Mouse (Mus musculus): ENCODE measurements around the gene Slc22a21.
"Not testable (repeated sequence)": the region's sequence is repeated elsewhere in the genome, so short reads cannot be mapped to it uniquely, and the experiment has no call there.

Gene Slc22a21

DNA sequence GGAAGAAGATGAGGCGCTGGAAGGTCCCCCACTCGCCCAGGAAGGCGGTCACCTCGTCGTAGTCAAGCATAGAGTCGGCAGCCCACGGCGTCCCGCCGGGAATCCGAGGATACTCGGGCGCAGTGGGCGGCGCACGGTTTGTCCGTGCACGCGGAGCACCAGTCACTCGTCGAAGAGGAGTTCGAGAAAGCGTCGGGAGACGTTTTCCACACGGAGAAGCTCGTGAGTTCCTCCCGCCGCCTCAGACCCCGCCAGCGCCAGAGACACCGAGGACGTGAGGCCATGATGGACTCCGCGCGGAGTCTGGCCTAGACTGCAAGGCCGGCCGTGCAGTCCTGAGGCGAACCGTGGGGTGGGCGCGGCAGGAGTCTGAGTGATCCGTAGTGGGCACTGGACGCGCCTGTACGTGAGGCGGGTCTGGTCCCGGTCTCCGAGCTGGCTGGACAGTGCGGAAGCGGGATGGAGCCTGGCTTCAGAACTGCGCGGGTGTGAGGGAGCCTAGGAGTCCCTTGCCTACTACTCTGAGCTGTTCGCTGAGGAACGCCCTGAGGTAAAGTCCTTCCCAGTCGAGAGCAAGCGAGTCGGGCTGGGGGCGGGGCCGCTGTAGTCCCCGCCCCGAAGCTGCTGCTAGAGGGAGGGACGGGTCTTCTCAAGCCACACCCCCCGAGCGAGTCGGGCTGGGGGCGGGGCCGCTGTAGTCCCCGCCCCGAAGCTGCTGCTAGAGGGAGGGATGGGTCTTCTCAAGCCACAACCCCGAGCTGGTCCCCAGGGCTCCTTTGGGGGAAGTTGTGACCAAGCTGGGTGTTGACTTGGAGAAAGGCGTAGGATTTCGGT, at the start of gene Slc22a21:
Gene Slc22a21, minus strand, starts transcription at position 545 of the 834 bp plus-strand sequence.
- peak; percentile 75 to 81 for DNase-seq

DNA sequence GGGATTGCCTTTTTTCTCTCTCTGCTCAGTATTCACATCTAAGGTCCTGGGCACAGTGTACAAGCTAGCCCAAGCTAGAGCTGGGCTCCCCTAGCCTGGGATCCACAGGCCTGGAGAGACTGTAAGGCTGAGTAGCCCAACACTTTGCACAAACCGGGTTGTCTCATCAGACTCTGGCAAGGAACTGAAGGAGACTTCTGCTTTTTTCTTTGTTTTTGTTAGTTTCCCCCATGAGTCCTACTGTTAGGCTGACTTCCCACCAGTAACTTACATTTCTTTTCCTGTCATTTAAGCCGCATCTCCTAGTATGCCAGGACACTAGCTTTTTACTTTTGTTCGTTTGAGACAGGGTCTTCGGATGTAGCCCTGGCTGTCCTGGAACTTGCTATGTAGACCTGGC, 48.9 kb upstream of the Slc22a21 start:
- no peak for DNase-seq

DNA sequence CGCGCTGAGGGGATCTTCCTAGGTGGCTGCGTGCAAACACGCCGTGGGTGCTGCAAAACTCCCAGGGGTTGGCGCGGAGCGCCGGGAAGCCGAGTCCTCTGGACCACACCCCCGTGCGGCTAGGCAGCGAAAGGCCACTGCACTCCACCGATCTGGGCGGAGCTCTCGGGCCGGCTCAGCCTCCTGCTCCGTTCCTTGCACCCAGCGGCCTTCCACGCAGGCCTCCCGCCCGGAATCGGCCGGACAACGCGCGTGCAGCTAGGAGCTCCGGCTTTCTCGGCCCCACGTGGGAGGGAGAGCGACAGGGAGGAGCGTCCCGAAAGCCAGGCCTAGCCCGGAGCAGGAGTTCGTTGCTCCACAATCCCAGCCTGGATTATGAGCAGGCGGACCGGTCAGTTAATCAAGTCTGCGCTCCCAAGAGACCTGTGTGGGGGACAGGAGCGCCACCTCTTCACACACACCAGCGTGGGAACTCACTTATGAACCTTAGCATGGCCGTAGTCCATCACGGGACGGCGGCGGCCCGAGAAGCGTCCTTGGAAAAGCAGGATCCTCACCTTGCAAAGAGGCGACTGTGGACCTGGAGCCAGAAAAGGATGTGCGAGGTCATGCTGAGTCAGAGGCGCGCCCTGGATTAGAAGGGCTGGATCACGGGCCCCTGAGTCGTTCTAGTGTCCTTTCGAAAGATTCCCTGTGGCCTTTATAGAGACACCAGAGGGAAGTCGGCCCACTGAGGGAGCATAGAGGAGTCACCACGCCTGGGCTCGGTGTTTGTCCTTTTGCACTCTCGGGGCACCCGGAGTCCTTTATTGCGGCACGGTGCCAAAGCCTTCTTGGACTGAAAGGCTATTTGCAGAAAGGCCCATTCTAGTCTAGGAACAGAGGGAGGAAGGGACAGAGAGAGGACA, 48.2 kb upstream of the Slc22a21 start, which contains the start of gene Slc22a4:
Gene Slc22a4, minus strand, starts transcription at position 47 of the 908 bp plus-strand sequence.
- peak; percentile 88 to 90 for DNase-seq

DNA sequence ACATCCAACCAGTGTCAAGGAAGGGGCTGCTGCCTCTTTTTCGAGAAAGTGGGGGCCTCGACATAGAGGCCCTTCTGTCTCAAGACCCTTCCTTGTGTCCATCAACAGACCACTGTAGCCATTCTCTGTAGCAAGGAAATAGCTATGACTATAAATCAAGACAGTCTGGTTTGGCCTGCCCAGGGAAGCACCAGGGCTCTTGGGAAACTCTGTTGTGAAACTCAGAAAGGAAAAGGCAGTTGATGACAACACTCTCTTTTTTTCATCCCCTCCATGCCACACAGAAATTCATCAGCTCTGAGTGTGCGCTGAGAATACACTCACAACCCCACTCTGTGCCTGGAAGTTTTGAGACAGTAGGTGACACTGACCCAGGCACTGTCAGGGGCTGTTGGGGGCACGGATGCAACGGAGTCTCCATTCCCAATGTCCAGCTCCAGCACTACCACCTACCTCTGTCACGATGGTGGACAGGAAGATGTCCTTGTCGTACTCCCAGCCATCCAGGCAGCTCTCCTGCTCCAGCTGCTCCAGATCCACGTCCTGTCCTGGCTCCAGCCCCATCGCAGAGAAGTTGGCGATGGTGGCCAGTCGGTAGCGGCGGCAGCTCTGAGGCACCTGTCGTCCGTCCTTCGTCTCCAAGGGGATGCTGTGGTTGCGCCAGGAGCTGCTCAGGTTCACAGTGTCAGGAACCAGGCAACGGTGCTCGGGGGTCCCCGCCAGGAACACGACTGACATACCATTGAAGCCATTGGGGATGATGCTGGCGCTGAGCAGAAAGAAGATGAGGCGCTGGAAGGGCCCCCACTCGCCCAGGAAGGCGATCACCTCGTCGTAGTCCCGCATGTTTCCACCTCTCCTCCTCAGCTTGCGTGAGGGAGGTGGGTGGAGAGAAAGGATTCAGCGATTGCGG, 47.3 kb upstream of the Slc22a21 start:
- DNase-seq: no peak

DNA sequence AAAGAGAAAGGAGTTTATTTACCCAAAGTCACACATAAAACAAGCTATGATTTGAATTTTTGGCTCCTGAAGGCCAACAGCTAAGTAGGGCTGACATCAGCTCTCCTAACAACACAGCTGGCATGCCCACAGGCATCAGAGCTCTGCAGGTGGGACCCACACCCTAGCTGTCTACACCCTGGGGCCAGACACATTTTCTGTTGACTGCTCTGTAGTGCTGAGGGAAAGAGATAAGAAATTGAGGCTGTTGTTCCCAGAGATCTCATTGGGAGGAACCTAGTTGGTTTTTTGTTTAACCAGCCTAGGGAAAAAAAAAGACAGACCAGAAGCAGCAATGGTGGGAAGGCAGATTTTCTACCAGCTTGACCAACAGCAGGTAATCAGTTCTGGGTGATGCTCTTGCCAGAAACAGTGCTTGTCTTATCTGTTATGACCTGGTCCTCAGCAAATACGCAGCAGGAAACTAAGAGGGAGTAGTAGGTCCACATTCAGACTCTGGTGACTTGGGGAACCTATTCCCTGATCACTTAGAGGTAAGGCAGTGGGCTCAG, 46.4 kb upstream of the Slc22a21 start:
- no peak for DNase-seq

DNA sequence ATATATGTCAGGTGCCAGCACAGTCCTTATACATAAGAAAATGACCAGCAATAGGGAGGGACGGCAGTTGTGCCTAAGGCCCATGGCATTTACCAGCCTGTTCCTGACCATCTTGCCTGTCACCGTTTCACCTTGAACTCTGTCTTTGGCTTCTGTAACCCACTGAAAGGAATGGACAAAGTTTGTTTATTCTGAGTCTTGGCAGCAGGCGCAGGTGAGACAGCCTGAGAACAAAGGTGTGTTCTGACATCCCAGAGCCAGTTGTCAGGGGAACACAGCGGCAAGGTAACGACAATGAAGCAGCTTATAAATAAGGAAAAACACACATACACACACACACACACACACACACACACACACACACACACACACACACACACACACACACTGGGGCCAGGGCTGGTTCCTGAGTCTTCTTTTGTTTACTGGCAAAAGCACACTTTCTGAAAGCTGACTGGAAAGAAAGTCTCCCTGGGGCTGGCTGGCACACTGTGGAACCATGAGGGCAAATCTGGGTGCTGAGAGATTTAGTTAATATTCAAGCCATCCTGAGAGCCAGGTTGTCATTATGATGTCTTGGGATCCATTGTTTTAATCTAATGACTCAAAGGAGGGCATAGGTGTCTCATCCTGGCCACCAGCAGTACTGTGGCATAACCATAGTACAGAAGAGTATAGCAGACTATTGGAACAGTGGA, 41.4 kb upstream of the Slc22a21 start:
- DNase-seq: peak in 1 of 2 experiments; percentile 39

DNA sequence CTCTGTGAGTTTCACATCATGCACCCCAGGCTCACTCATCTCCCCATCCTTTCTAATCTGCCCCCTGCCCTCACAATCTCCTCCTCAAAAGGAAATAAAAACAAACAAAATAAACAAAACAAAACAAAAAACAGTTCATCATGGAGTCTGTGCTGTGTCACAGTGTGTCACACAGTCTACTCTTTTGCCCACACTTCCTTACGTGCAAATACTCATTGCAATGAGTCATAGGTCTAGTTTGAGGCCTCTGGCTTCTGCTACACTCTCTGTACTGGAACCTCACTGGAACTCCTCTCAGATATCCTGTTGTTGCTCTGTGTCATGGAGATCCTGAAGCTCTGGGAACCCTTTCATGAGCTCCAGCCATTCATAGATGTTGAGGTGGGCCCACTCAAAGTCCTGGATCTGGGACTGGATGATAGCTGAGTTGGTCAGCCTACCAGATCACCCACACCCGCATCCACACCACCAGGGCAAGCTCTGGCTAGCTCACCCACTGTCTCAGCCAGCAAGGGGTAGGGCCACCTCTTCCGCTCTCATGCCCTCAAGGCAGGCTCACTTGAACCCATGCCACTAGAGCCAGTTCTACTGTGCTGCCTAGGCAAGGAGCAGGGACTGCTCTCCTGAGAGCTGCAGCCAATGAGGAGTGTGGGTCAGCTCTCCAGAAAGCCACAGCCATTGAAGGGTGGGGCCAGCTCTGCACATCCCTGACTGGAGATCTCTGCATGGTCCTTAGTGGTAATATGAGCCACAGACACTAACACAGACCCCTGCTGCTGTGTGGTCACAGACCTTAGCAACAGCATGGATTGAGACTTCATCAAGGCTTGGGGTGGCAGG, 39.0 kb upstream of the Slc22a21 start:
- no peak for DNase-seq

DNA sequence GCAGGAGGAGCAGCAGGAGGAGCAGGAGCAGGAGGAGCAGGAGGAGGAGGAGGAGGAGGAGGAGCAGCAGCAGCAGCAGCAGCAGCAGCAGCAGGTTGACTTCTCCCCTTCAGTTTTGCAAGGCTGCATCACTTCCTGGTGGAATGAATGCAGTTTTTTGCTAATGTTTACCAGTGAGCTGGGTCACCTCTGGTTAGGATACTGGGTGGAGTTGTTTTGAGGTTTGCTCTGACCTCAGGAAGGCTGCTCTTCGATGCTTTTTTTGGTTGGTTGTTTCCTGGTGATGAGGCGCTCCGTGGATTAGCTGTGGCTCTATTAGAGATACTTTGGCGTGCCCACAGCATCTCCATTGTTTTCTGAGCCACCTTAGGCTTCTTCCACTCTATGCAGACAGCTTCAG, 37.5 kb upstream of the Slc22a21 start:
- DNase-seq: no peak

DNA sequence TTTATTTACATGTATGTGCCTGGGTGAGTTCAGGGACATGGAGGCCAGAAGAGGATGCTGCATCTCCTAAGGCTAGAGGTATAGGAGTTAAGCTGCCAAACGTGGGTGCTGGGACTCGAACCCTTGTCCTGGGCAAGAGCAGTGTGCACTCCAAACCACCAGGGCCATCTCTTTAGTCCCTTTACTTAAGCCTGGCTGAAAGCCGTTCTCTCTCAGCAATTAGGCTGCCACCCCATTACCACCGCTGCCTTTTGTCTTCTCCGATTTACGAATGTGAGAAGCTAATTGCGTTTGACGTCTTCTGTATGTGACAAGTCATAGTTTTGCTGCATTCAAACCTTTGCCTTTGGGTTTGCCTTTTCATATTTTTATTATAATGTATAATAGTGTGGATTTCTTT, 35.9 kb upstream of the Slc22a21 start:
- DNase-seq: no peak

DNA sequence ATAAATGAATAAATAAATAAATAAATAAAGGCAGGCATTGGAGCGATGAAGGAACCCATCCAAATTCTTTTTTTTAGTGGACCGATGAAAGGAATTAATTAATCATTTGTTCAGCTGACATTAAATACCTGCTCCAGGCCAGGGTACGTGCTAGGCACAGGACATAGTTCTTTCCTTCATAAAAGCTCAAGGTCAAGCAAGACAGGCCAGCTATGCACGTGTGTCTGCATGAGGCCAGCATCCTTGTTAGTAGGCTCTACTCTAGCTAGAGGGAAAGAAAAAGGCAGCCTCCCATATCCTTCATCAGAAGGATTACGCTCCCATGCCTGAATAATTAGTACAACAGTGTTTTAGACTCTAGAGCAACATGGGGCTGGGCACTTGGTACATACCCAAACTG, 32.8 kb upstream of the Slc22a21 start:
- no peak for DNase-seq

DNA sequence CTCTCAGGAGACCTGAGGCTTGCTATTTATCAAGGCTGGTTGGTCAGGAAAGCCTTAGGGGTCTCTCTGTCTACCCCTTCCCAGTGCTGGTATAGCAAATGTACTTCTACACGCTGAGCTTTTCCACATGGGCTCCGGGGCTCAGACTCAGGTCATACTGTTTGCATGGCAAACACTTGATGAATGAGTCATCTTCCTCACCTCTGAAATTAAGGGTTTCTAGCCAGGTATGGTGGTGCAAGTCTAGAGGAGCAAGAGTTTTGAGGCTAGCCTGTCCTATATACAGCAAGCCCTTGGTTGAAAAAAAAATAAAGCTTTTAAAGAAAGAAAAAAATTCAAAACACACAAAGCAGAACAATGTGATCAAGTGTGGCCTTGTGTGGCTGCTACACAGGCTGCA, 31.1 kb upstream of the Slc22a21 start:
- no peak for DNase-seq

DNA sequence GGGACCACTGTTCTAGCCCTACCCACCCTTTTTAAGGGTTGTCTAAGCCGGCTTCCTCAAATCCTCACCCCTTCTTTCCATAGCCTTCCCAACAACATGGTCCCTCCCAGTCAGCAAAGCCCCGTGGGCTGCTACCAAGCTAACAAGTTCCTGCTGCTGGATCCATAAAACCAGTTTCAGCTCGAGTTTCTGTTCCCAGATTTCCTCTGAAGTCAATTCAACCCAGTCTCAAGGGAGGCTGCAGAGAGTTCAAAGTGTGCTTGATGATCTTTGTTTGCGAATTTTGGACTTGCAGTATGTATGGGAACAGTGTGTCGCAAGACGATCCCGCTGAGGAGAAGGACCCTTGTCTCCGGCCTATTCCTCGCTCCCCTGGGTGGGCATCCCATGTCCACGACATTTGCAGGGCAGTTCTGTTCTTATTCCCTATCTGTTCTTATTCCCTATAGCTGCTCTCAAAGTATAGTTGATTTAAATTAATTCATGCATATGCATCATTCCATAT, 28.3 kb upstream of the Slc22a21 start:
- DNase-seq: no peak

DNA sequence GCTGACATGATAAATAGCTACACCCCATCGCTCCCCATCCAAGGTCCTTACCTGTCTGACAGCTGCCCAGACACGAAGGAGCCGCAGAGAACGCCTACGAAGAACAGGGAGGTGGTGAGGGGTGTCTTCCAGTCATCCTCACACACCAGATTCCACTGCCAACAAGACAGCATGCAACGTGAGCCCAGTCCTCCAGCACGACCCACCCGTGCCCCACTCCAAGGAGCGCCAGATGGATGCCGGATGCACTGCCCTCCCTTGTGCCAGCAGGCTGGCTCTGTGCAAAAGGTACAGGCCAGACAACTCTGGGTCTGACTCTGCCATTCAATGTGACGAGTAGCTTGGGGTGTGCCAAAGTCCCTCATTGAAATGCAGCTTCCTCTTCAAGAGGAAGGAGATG, 27.6 kb upstream of the Slc22a21 start:
- DNase-seq: no peak

DNA sequence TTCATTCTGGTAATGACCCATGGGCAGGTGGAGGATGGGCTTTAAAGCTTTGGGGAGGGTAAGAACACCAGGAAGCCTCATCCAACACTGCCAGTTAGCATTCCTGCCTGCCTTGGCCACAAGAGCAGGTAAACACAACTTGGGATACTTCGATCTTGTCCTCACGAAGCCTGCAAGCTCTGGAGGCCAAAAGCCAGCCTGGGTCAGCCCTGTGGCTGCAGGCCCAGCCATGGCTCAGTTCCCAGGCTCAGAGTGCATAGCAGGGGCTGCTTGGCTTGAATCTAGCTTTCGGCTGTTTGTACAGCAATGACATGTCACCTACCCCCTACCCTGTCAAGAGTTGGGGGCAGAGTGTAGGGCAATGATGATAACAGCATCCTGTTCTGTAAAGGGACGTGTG, 26.8 kb upstream of the Slc22a21 start:
- no peak for DNase-seq

DNA sequence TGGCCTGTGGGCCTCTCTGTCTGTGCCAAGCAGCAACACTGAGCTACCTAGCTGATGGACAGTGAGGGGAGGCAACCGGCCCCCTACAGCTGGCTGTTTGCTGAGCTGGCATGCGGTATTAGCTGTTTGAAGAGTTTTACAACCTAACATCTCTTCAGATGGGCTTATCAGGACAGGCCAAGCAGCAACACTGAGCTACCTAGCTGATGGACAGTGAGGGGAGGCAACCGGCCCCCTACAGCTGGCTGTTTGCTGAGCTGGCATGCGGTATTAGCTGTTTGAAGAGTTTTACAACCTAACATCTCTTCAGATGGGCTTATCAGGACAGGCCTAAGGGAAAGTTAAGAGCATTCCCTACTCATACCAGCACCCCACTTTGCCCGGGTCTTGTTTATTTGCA, 26.2 kb upstream of the Slc22a21 start:
- DNase-seq: not testable (repeated sequence)

DNA sequence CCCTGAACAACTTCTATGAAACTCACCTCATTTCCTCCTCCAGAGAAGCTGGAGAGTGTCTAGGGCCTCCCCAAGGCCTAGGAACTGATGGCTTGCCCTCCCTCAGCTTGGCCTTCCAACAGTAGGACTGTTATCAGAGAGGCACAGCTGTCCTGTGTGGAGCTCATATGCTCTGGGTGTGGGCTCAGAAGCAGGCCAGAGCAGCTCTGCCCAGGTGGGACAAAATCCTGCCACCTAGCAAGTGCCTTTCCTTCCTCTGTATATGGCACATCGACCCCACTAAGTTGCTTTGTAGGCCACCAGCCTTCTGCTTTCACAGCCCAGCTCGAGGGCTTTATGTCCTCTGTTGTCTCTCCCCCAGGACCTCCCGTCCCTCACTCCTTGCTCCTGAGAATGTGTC, 24.6 kb upstream of the Slc22a21 start:
- DNase-seq: no peak

DNA sequence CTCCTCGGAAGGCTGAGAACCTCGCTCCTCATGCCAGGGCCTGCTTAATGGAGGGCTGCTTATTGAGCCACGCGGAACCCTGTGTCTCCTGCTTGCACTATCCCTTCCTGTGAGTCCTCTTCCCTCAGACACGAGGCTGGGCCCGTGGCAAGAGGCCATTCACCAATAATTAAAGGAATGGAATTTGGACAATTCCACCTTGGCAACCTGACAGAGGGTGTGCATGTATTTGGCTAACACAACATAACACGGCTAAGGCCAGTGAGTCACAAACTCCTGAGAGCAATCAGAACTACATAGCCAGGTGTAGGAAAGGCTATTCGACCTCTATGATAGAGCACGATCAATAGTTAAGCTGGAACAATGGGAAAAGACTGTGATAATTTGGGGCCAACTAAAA, 24.1 kb upstream of the Slc22a21 start:
- DNase-seq: peak; percentile 76 to 82

DNA sequence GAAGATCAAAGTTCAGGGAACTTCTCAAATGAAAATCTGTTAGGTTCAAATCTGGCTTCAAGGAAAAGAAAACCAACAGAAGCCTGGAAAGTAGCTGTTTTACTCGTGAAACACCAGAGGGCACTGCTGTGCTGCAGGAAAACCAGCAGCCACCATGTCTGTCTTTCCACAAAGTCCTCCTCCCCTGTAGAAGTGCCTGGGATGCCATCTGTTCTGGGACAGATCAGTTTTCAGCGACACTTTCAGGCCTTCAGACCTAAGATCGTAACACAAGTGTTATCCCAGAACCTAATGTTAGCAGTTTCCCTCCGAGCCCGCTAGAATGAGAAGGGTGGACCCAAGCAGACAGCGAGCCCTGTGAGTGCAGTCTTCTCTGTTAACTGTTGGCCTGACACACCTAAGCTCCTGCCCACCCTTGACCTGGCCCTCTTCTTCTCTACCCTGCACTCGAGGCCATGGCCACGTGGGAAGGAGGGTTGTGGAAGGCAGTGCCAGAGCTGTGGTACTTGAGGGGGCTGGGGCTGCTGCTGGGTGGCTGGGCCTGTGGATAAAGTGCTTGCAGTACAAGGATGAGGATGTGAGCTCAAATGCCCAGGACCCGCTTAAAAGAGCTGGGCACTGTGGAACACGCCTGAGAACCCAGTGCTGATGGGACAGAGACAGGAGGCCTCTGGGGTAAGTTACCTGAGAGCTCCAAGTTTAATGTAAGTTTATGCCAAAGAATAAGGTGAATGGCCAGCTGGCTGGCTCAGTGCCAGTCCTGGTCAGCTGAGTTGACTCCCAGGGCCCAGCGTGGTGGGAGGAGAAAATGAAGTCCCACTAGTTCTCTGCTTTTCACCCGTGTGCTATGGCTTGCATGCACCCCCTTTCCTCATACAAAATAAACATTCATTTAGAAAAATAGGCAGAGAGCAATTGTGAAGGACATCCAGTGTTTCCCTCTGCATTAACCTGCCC, 22.9 kb upstream of the Slc22a21 start:
- DNase-seq: peak in 1 of 2 experiments; percentile 61

DNA sequence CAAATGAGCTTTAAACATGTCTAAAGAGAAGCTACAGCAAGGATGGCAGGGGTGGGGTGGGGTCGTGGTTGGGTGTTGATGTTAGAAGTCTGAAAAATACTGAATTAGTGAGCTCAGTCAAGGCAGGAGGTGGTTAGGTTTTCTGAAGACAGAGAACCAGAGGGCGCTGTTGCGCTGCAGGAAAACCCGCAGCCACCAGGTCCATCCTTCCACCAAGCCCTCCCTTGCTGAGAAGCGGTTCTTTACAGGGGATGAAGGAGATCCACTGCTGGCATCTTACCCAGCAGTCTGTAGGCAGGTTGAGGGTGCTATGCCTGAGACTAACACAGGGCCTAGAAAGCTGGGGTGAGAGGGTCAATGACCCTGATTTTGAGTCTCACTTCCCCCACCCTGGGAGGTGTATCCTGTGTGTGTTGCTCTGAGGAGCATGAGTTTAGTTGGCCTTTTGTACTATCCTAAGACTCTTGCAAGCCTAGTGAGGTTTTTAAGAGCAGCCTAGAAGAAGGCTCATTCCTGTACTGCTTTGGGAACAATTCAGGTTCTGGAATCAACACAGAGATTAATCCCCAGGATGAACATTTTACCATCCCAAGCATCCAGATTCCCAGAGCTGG, 22.1 kb upstream of the Slc22a21 start:
- DNase-seq: peak; percentile 46 to 58

Data from lung, adult 18-20 months (tissue).